Mouse (Mus musculus): ENCODE data around the gene Dapk3. TPM values are rescaled to one million over a fixed set of nuclear protein-coding genes. Genes with fewer than 3 reads are reported as not detected.
"Not testable (repeated sequence)": the region's sequence is repeated elsewhere in the genome, so short reads cannot be mapped to it uniquely, and the experiment has no call there.

Dapk3 gene
- total RNA-seq, 2 experiments from 2014 or later, result 41.9 to 45.7 TPM

DNA sequence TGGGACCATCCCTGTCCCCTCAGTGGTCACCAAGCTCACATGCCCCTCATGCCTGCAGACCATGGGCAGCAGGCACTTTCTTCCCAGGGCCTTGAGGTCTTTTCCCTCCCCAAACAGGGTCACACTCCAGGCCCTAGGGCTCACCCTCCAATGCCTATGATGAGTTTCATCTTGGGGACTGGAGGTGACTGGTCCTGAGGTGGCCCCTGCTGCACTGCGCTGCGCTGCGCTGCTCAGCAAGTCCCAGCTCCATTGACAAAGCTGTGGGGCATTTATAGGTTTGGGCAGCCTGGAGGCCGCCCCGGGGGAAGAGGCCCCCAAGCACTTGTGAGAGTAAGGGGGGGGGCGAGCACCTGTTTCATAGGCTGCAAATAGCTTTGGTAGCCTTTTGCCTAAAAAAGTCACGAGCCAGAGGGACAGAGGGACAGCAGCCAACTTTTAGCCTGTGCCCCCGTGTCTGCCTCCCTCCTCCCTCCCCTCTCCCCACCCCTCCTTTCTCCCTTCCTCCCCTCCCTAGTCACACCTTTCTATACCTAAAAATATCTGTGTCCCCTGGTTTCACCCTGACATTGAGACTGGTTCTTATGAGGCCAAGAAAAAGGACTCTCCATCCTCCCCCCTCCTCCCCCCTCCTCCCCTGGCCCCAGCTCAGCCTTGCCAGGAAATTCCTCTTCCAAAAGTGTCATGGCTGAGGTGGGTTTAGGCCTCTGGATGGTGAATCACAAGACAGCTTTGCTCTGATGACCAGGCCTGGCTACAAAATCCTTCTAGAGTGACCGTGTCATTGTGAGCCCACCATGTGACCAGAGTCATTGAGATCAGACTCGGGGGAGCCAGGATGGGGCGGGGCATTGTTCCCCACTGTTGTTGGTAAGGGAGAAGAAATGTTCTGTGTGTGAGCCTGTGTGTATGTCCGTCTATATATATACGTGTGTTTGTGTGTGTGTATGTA is 19.3 kb downstream of the Dapk3 start, which contains the start of gene Nmrk2:
Nmrk2 (minus strand) TSS at position 245 of the 952 bp plus-strand sequence.
- peak; percentile 79 for DNase-seq

DNA sequence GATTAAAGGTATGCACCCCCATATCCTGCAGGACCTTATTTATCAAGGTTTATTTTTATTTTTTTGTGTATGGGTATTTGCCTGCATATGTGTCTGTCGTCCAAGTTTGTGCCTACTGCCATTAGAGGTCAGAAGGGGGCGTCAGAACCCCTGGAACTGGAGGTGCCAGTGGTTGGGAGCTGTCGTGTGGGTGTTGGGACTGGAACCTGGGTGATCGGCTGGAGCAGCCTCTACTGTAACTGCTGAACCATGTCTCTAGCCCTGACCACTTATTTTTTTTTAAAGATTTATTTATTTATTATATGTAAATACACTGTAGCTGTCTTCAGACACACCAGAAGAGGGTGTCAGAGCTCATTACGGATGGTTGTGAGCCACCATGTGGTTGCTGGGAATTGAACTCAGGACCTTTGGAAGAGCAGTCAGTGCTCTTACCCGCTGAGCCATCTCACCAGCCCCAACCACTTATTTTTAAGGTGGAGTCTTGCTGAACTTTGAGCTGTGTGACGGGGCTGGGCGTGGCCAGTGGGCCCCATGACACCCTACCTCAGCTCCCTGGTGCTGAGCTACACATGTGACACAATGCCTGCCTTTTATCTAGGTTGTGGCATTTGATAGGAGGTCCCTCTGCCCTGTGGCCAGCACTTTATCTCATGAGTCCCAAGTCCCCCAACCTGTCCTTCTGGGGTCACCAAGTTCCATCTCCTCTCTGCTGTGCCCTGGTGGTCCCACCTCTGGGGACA is 20.3 kb downstream of the Dapk3 start:
- DNase-seq, result no peak

GRCm38 (mm10) chr10:81204137-81204536 is 21.3 kb downstream of the Dapk3 start:
- no peak for DNase-seq

- peak; percentile 42 for DNase-seq
Measured at GRCm38 (mm10) chr10:81210154-81210553, 27.3 kb downstream of the Dapk3 start.

DNA sequence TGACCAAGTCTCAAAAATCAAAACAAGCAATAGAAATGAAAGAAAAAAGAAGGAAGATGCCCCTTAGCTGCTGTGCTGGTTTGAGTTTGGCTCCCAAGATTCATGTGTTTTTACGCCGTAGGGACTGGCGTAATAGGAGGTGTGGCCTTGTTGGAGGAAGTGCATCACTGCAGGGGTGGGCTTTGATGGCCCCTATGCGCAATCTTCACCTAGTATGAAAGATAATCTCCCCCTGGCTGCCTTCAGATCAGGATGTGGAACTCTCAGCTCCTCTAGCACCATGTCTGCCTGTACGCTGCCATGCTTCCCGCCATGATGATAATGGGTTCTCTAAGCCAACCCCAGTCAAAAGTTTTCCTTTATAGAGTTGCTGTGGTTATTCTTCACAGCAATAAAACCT is 33.5 kb downstream of the Dapk3 start:
- no peak for DNase-seq

- no peak for DNase-seq
Measured at GRCm38 (mm10) chr10:81216810-81217209, 34.0 kb downstream of the Dapk3 start.

DNA sequence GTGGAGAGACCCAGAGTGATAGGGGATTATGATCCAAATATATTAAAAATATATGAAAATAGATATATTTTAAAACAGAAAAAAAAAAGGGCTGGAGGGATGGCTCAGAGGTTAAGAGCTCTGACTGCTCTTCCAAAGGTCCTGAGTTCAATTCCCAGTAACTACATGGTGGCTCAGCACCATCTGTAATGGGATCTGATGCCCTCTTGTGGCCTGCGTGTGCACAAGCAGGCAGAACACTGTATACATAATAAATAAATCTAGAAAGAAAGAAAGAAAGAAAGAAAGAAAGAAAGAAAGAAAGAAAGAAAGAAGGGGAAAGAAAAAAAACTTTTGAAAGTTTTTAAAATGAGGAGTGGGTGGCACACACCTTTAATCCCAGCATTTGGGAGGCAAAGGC is 34.5 kb downstream of the Dapk3 start:
- peak; percentile 47 for DNase-seq

DNA sequence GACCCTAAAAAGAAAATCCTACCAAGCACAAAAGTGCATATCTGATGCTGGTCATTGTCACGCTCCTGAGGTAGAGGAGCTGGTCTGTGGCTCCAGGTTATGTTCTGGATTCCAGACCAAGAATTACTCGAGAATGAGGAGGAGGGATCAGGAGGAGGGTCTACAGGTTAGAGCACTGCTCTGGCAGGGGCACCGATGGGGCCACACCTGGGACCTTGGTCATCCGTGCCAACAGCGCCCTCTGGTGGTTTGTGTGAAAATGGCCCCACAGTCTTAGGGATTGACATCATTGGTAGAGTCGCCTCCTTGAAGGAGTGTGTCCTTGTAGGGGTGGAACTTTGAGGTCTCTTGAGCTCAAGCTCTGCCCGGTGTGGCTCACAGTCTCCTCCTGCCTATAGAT is 35.2 kb downstream of the Dapk3 start:
- DNase-seq, result peak; percentile 81

DNA sequence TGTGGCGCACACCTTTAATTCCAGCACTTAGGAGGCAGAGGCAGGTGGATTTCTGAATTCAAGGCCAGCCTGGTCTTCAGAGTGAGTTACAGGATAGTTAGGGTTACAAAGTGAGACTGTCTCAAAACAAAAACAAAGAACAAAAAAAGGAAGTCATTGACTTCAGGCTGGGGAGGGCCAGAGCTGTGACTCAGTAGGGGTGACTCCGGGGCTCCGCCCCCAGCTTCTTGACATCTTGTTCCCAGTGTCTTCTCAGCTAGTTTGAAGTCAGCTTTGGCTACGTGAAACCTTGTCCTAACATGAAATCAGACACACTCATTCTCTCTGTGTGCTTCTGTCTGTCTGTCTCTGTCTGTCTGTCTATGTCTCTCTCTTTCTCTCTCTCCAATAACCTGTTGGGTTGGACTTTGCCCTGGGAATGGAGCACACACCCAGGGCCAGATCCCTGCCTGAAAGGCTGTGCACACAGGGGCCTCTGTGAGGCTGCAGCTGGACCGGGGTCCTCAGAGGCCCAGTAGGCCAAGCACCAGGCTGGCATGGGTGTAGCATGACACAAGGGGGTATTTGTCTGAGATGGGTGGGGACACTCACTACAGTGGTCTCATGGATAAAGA is 38.7 kb downstream of the Dapk3 start:
- no peak for DNase-seq

GRCm38 (mm10) chr10:81223731-81224130 is 40.9 kb downstream of the Dapk3 start:
- DNase-seq, result not testable (repeated sequence)

DNA sequence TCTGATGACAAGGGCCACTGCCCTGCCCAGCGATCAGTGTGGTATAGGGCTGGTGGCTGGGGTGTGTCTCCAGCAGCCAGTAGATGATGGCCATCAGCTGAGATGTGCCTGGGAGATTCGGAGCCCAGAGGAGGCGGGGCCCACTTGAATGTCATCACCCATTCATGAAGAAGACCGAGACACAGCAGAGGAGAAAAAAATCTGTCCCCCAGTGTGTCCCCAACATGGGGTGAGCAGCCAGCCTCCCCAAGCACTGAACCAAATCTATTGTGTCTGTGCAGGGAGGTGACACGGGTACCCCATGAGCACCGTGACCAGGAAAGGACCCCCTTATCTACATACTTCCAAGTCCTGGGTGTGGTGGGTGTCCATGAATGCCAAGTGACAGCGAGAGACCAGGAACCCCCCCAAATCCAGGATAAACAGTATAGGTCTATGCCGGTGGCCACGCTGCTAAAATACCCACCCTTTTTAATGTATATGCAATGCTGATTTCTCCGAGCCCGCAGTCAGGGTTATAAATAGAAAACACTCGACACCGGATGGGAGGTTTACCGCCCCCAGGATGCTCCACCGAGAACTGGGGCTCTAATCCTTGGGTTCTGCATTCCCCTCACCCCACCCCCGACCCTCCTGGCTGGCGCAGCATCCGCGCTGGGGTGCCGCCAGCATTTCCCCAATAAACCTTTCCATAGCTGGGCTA is 47.1 kb downstream of the Dapk3 start:
- no peak for DNase-seq

GRCm38 (mm10) chr10:81230438-81231332 is 47.9 kb downstream of the Dapk3 start, which contains the start of gene Atcay:
Gene Atcay, minus strand, starts transcription at chr10:81230833.
- DNase-seq, result no peak

DNA sequence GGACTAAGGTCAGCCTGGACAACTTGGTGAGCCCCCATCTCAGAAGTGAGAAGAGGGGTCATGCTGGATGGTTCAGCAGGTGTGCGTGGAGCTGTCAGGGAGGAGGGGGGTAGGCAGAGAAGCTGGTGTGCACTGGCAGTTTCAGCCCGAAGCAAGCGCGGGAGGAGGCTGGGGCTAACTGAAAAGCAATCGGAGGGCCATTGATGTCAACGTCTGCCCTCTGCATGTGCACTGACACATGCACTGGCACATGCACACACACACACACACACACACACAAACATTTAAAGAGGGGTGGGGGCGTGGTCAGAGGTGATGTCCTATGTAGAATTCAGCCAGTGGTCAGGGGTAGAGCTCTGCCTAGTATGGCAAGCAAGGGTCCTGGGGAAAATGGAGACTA is 48.6 kb downstream of the Dapk3 start:
- no peak for DNase-seq

DNA sequence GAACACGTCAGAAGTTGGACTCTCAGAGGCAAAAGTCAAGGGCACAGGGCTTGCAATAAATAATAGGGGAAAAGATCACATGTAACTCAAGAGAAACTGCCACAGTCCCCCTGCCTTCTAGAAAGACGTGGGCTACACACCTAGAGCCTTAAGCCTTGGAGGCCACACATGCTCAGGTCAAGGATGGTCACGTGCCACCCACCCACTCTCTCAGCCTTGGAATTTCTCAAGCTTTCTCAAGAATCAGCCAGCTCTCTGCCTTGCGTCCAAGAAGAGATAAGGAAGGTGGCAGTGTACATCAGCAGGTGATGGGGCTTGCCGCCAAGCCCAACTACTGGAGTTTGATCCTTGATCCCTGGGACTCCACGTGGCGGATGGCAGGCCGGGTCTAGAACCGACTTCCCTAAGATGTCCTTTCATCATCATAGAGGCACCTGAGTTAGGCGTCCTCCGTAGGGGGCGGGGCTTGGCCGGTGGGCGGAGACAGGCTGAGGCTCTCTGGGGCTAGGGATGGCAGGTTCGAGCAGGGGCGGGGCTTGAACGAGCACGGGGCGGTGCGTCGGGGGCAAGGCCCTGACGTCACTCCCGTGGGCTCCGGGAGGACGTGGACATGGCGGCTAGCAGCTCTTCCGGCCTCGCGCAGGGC is 49.9 kb downstream of the Dapk3 start, which contains the start of gene Zfr2:
Zfr2 (plus strand) TSS at position 576 of the 646 bp plus-strand sequence.
- peak; percentile 92 for DNase-seq

DNA sequence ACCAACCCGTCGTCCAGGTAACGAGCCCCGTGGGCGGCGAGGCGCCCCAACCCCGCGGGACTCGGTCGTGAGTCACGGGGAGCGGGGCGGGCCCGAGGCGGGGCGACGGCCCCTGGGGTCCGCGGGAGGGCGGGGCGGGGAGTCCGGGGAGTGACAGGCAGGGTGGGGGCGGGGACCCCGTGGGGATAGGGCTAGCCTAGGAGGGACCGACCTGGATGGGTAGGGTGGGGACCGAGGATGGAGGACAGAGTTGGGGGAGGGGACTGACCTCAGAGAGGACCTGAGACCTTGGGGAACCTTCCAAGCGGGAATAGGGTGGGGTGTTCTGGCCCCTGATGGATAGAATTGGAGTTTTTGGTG is 50.4 kb downstream of the Dapk3 start:
- DNase-seq, result no peak

DNA sequence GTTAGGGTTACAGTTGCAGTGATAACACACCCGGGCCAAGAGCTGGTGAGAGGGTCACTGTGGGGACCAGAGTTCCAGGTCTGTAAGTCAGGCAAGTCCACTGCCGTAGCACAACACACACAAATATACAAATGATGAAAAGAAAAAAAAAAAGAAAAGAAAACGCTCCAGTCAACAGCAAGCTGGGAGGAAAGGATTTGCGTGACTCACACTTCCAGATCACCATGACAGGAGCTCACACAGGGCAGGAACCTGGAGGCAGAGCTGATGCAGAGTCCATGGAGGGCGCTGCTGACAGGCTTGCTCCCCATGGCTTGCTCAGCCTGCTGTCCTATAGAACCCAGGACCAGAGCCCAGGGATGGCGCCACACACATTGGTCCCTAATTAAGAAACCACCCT is 51.4 kb downstream of the Dapk3 start:
- DNase-seq, result no peak

- no peak for DNase-seq
Measured at GRCm38 (mm10) chr10:81236471-81237268, 53.9 kb downstream of the Dapk3 start.

GRCm38 (mm10) chr10:81238618-81239017 is 55.8 kb downstream of the Dapk3 start:
- no peak for DNase-seq

GRCm38 (mm10) chr10:81240876-81241275 is 58.1 kb downstream of the Dapk3 start:
- DNase-seq, result peak; percentile 68

DNA sequence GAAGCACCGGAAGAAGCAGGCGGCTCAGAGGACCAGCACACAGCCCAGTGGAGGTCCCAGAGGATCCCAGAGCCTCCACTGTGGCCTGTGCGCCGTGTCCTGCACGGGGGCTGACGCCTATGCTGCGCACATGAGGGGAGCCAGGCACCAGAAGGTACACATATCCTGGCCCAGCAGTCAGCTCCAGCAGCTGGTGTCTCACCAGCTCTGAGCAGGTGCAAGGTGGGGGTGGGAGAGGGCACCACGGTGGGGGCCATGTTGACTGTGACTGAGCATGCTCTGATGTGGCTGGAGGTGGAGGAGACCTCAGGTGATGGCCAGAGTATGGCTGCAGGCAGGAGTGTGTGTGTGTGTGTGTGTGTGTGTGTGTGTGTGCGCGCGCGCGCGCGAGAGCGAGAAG is 59.2 kb downstream of the Dapk3 start:
- no peak for DNase-seq
